Mouse (Mus musculus) heart, adult 2 months (tissue): Measurements from ENCODE around the gene Tmem51.

Experiments used
- CTCF ChIP-seq: fragments of 200-600 bp; IDR thresholded peaks from 2 replicates; pipeline ENCODE4 v1.8.1; 2022; ENCODE audit warnings: antibody characterized with exemption, mild to moderate bottlenecking, moderate library complexity
- POLR2A ChIP-seq: fragments of 200-500 bp; IDR thresholded peaks from 2 replicates; pipeline ENCODE4 v1.6.1; 2011; ENCODE audit warnings: mild to moderate bottlenecking, low read depth, low read length, control low read depth; ENCODE audit not compliant: insufficient read depth

- TF ChIP-seq POLR2A (no peak), CTCF (no peak)
Observed at GRCm38 (mm10) chr4:141983689-141984088, 100.4 kb downstream of the Tmem51 start.
